Mouse (Mus musculus) right cerebral cortex, postnatal 14 days (tissue): Measurements from ENCODE around the gene Lsm7.
A peak's percentile ranks its signal among the peaks of the same experiment; 100 is the strongest.

Experiments
- DNase-seq: peaks from one replicate; pipeline ENCODE4 v3.0.0; 2022

Gene Lsm7

GRCm38 (mm10) chr10:80808985-80809632, 45.9 kb downstream of the Lsm7 start:
- peak; percentile 41 for DNase-seq

GRCm38 (mm10) chr10:80808099-80808984, 46.7 kb downstream of the Lsm7 start:
- DNase-seq: no peak

GRCm38 (mm10) chr10:80807057-80807627, 47.9 kb downstream of the Lsm7 start:
- DNase-seq: peak; percentile 84

- no peak for DNase-seq
Measured at GRCm38 (mm10) chr10:80806341-80807056, 48.5 kb downstream of the Lsm7 start.

GRCm38 (mm10) chr10:80805925-80806324, 49.1 kb downstream of the Lsm7 start:
- peak; percentile 87 for DNase-seq

GRCm38 (mm10) chr10:80805322-80805721, 49.7 kb downstream of the Lsm7 start:
- DNase-seq: peak; percentile 7

- peak; percentile 4 for DNase-seq
Measured at GRCm38 (mm10) chr10:80804916-80805315, 50.1 kb downstream of the Lsm7 start, which contains the start of gene Amh. Gene Amh (plus strand): TSS chr10:80805243.

- DNase-seq: peak; percentile 3
Measured at GRCm38 (mm10) chr10:80804340-80804739, 50.7 kb downstream of the Lsm7 start.

- DNase-seq: peak; percentile 4
Measured at GRCm38 (mm10) chr10:80802996-80803395, 52.0 kb downstream of the Lsm7 start.
